Mouse (Mus musculus) liver, adult 2 months (tissue): Measurements from ENCODE around the gene Hmgcs1. TPM values are rescaled to one million over a fixed set of nuclear protein-coding genes. Genes with fewer than 3 reads are reported as not detected.

Experiments
- DNase-seq: peaks from one replicate; pipeline ENCODE4 v3.0.0-alpha.2; 2011; ENCODE audit warnings: low read depth, low spot score; ENCODE audit errors: extremely low read depth
- H3K27ac ChIP-seq: fragments of 200-500 bp; replicated peaks from 2 replicates; pipeline ENCODE4 v1.5.1; 2012; ENCODE audit warnings: low read depth, mild to moderate bottlenecking, control low read depth, inconsistent platforms, low read length; ENCODE audit not compliant: insufficient read depth
- H3K27me3 ChIP-seq: fragments of 200-500 bp; 2 replicates; pipeline ENCODE4 v1.6.1; 2012; ENCODE audit warnings: mild to moderate bottlenecking, moderate library complexity, low read length, inconsistent platforms; ENCODE audit not compliant: control insufficient read depth, insufficient read depth
- H3K36me3 ChIP-seq: fragments of 200-500 bp; 2 replicates; pipeline ENCODE4 v1.6.1; 2012; ENCODE audit warnings: low read length, inconsistent platforms; ENCODE audit not compliant: control insufficient read depth, insufficient read depth
- H3K4me1 ChIP-seq: fragments of 200-500 bp; 2 replicates; pipeline ENCODE4 v1.6.1; 2011; ENCODE audit warnings: low read length; ENCODE audit not compliant: control insufficient read depth, insufficient read depth
- H3K4me3 ChIP-seq: fragments of 200-500 bp; 2 replicates; pipeline ENCODE4 v1.5.1; 2011; ENCODE audit warnings: low read depth, mild to moderate bottlenecking, control low read depth, low read length, moderate library complexity; ENCODE audit not compliant: insufficient read depth
- H3K79me2 ChIP-seq: fragments of 200-500 bp; 2 replicates; pipeline ENCODE4 v1.6.1; 2012; ENCODE audit warnings: inconsistent platforms, mild to moderate bottlenecking, low read length, moderate library complexity; ENCODE audit not compliant: control insufficient read depth, insufficient read depth
- H3K9ac ChIP-seq: fragments of 200-500 bp; 2 replicates; pipeline ENCODE4 v1.6.1; 2012; ENCODE audit warnings: low read depth, mild to moderate bottlenecking, control low read depth, inconsistent platforms, low read length
- CTCF ChIP-seq: fragments of 200-500 bp; IDR thresholded peaks from 2 replicates; pipeline ENCODE4 v1.5.1; 2011; ENCODE audit warnings: low read depth, low read length, control low read depth
- POLR2A ChIP-seq: fragments of 200-500 bp; IDR thresholded peaks from 2 replicates; pipeline ENCODE4 v1.6.1; 2011; ENCODE audit warnings: low read length, control low read depth; ENCODE audit not compliant: insufficient read depth; ENCODE audit errors: extremely low read depth
- WGBS: fragments of 180-500 bp; shearing (Covaris S2); methylation state at CpG from one replicate; pipeline ENCODE4 v1.1.7; 2018; 5-methylcytosine and 5-hydroxymethylcytosine counted together
- polyA plus RNA-seq: library from polyadenylated mRNA; depleted of rRNA; stranded (reverse); fragments of >200 nt; gene quantifications from 2 replicates; pipeline ENCODE4 v1.2.3, GENCODE M21; 2012
- total RNA-seq: library from RNA; depleted of rRNA; stranded (reverse); fragments of >200 nt; gene quantifications from 2 replicates; pipeline ENCODE4 v1.2.3, GENCODE M21; 2014

Hmgcs1 gene
- total and polyA plus RNA-seq, 2 experiments, result 112 to 447 TPM

- Histone ChIP-seq H3K9ac (no peak overlapping the region), H3K27ac (no peak overlapping the region), H3K79me2 (peaks cover 2% of the 10 kb centered on the region; the same call in 1 of the 2 replicates), H3K4me1 (no peaks in the 10 kb centered on the region), H3K27me3 (no peaks in the 10 kb centered on the region), H3K36me3 (no peaks in the 10 kb centered on the region), H3K4me3 (no peak overlapping the region)
- WGBS, result 76% methylated on average over 3 of the region's 3 CpGs
- no peak for DNase-seq
- TF ChIP-seq POLR2A (no peak), CTCF (no peak)
These were observed 53.3 kb downstream of the Hmgcs1 start for GRCm38 (mm10) chr13:119743470-119743869.

DNA sequence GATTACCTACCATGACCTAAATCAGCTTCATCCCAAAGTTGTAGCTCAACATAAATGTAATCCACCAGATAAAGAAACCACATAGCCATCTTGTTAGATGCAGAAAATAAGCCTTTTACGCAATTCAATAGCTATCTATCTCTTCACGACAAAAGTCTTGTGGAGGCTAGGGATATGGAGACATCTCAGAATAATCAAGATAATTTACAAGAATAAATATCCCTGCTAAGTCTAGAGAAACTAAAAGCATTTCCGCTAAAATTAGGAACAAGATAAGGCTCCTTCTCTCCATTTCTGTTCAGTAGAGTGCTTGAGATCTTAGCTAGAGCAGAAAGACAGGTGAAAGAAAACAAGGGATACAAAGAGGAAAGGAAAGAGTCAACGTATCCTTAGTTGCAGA, 56.8 kb downstream of the Hmgcs1 start:
- 91% methylated on average over 4 of the region's 4 CpGs for WGBS
- Histone ChIP-seq H3K27ac (no peak overlapping the region), H3K79me2 (peaks cover 2% of the 10 kb centered on the region; the same call in 1 of the 2 replicates), H3K9ac (no peak overlapping the region), H3K4me1 (no peaks in the 10 kb centered on the region), H3K4me3 (no peak overlapping the region), H3K27me3 (no peaks in the 10 kb centered on the region), H3K36me3 (no peaks in the 10 kb centered on the region)
- DNase-seq, result no peak
- no peak for TF ChIP-seq POLR2A
- no peak for TF ChIP-seq CTCF

DNA sequence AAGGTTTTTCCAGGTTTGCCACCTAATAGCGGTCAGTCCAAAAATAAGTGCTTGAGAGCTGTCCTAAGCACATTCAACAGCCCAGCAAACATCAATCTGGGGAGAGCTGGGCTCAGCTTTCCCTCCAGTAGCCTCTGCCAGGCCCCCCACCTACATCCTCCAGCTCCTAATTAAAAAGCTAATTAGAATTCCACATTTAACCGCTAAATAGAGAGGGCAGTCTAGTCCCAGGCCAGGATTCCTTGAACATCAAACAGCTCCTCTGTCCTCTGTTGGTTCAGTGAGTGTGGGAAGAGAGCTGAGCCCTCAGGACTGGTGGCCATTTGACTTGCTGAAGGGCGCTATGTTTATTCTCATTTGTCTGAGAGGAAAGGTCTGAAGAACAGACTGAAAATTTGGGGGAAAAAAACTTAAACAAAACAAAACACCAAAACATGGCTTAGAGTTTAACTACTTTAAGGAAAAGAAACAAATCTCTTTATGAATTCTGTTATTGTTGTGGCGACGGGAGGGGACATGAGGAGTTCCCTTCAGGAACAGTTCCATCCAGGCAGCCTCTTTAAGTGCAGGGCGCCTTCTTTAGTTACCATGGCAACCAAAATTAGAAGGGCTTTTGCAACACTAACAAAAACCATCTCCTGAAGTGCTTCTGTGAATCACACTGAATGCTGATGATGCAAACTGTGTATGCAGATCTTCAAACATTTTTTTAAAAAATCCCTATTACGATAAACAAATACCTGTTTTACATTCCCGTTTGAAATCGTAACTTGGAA, 63.9 kb downstream of the Hmgcs1 start:
- Histone ChIP-seq H3K4me1 (no peaks in the 10 kb centered on the region; the same call in 1 of the 2 replicates), H3K9ac (no peak overlapping the region), H3K79me2 (no peaks in the 10 kb centered on the region), H3K36me3 (no peaks in the 10 kb centered on the region), H3K27ac (no peak overlapping the region), H3K27me3 (no peaks in the 10 kb centered on the region), H3K4me3 (no peak overlapping the region)
- WGBS, result 81% methylated on average over 9 of the region's 9 CpGs
- TF ChIP-seq POLR2A (no peak), CTCF (no peak)
- DNase-seq, result no peak

DNA sequence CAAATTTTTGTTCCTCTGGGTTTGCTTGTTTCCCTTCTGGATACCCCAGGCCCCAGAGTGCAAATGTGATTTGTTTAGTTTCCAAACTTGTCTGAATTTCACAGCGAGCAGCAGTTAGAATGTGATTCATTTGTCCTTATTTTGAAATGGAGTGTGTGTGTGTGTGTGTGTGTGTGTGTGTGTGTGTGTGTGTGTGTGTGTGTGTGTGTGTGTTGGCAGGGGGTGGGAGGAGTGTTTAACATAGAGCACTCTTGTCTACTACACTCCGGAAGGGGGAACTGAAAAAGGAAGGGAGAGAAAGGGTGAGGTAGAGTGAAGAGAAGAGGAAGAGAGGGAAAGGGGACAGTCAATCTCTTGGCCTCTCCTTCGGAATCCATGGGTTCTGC, 64.4 kb downstream of the Hmgcs1 start:
- Histone ChIP-seq H3K9ac (no peak overlapping the region), H3K36me3 (no peaks in the 10 kb centered on the region), H3K79me2 (no peaks in the 10 kb centered on the region), H3K27ac (no peak overlapping the region), H3K4me1 (no peaks in the 10 kb centered on the region; the same call in 1 of the 2 replicates), H3K27me3 (no peaks in the 10 kb centered on the region), H3K4me3 (no peak overlapping the region)
- DNase-seq, result peak; percentile 7
- TF ChIP-seq POLR2A (no peak), CTCF (no peak)
- WGBS, result 52% methylated on average over 3 of the region's 3 CpGs

DNA sequence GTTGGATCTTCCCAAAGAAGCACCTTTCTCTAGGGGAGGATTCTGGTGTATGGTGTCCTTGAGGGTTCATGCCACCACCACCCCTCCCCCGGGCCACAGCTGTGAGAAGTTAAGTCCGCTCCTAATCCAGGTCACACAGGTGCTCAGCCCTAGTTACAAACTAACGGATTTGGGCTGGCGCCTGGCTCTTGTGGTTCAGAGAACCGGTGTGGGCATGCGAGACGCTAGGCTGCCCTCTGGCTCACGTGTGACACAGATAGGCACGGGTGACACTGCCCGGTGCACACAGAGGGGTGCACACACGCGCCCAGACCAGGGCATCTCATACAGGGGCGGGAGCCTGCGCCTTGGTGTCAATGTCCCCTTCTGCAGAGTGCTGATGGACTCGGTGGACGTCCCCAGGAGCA, 65.0 kb downstream of the Hmgcs1 start:
- no peak for TF ChIP-seq CTCF
- no peak for TF ChIP-seq POLR2A
- Histone ChIP-seq H3K79me2 (no peaks in the 10 kb centered on the region), H3K4me3 (peak overlapping the region; percentile 67), H3K36me3 (no peaks in the 10 kb centered on the region), H3K27me3 (no peaks in the 10 kb centered on the region), H3K27ac (peak overlapping the region; percentile 72), H3K4me1 (no peaks in the 10 kb centered on the region; the same call in 1 of the 2 replicates), H3K9ac (peak overlapping the region; percentile 75)
- under 1% methylated on average over 16 of the region's 16 CpGs for WGBS
- DNase-seq, result peak; percentile 77
